Mouse (Mus musculus): ENCODE results near the gene Tunar. TPM values are rescaled to one million over a fixed set of nuclear protein-coding genes. Genes with fewer than 3 reads are reported as not detected.

Gene Tunar
- total RNA-seq (2023): not detected in 4 replicates

GRCm38 (mm10) chr12:105333570-105333969, at the start of gene Tunar:
Gene Tunar, plus strand, starts transcription at chr12:105333870.

Other genes starting within 250 kb of the Tunar start
- not detected in 4 replicates for gene Tcl1b2, start 187.9 kb upstream of the Tunar start, total RNA-seq (2023)
- not detected in 4 replicates for gene Tcl1b1, start 174.2 kb upstream of the Tunar start, total RNA-seq (2023)
- gene Tcl1b5, start 157.5 kb upstream of the Tunar start, total RNA-seq (2023): not detected in 4 replicates
- gene Tcl1b3, start 142.8 kb upstream of the Tunar start, total RNA-seq (2023): not detected in 4 replicates
- not detected in 4 replicates for gene Tcl1b4, start 131.9 kb upstream of the Tunar start, total RNA-seq (2023)
- not detected in 4 replicates for gene Tcl1, start 111.1 kb upstream of the Tunar start, total RNA-seq (2023)
- not detected in 4 replicates for gene D430019H16Rik, start 120.0 kb downstream of the Tunar start, total RNA-seq (2023)
- not detected in 4 replicates for gene Bdkrb2, start 229.4 kb downstream of the Tunar start, total RNA-seq (2023)

All from B cell, adult 62 days (primary cell).